Mouse (Mus musculus) testis, adult 10 weeks (tissue): ENCODE measurements around the gene Lgr4. TPM values are rescaled to one million over a fixed set of nuclear protein-coding genes. Genes with fewer than 3 reads are reported as not detected.

ENCODE experiments used
- polyA plus RNA-seq: library from polyadenylated mRNA; stranded (reverse); fragments of 350-450 nt; fragmentation: Illumina TruSeq; extraction: RNeasy Lipid Tissue Mini Kit (QIAGEN cat#74804); gene quantifications from one replicate; pipeline ENCODE4 v1.2.3, GENCODE M21; 2014; ENCODE audit warnings: low read depth, low replicate concordance

Gene Lgr4
- polyA plus RNA-seq = 8.5 TPM

DNA sequence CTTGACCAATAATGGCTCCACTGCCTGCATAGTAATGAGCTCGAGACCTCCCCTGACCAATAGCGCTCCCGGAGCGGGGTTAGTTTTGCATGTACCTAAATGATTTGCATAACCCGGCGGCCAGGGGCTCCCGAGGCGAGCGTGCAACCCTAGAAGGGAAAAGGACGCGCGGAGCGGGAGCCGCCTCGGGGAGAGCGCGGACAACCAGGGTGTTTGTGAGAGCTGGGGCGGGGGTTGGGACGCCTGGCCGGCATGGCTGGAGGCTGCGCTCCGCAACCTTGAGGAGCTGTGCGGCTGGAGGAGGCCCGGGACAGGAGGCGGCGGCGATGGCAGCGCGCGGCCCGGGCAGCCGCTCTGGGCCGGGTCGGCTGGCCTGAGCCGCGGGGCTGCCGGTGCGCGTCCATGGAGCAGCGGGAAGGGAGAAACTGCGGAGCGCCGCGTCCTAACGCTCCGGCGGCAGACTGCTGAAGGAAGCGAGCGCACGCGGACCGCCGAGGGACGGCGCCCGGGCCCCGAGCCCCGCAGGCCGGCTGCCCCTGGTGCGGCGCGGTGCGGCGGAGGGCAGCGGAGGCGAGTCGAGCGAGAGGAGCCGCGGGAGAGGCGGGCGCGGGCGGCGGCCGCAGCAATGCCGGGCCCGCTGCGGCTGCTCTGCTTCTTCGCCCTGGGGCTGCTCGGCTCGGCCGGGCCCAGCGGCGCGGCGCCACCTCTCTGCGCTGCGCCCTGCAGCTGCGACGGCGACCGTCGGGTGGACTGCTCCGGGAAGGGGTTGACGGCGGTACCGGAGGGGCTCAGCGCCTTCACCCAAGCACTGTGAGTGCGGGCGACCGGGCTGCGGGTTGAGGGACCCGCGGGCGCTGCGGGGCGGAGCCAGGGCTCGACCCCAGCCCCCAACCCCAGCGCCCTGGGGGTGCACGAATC lies at the start of gene Lgr4:
Lgr4 (plus strand) TSS at position 152 of the 918 bp plus-strand sequence.

DNA sequence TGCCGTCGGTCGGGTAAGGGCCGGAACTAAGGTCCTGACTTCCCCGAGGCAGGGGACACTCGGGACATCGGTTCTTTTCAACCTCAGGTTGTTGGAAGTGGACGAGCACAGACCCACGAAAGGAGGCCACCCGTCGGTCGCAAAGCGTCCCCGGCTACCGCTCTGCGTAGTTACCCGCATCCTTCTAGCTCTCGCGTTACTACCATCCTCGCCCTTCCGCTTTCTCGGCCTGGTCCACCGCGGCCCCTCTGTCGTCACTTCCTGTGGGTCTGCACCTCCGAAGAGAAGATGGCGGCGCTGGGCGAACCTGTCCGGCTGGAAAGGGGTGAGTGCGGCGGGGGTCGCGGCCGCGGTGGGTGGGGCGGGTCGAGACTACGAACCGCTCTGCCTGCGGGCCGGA lies 26.9 kb upstream of the Lgr4 start, which contains the start of gene Lin7c:
Lin7c (plus strand) TSS at position 257 of the 400 bp plus-strand sequence.

DNA sequence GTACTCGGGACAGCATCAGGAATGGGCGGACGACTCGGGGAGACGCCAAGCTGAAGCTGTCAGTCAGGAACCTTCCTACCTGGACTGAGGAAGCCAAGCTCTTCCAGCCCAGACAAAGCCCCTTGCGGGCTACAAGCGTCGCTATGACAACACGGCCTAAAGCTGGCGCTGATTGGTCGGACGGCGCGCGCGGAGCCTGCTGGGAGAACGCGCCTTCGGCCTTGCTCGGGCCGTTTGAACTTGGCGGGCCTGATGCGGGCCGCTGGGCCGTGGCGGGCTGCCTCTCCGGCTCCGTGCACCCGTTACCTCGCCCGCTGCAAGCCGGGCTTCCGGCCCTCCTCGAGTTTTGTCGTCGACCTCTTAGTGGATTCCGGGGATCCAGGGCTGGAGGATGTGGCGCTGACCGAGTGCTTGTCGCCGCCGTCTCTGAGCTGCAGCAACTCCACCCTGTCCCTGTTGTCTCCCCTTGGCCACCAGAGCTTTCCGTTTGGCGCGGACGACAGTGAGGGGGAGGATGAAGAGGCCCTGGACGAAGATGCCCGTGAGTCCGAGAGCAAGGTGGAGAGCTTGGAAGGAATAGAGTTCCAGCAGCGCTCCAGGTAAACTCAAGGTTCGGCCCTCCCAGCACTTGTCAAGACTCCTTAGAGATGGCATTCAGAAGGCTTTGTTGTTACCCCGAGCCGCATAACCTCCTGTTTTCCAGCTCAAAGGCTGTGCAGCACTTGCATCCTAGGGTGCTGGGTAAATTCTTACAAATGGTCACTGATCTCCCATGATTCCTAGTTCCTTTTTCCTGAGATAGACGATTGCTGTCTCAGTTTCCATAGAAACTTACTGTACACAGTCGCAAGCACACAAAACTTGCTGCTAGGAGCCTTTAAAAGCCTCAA lies 100.4 kb downstream of the Lgr4 start, which contains the start of gene Ccdc34:
Ccdc34 (plus strand) TSS at position 202 of the 890 bp plus-strand sequence.

Other genes with a start within 250 kb of the Lgr4 start
- 0.07 TPM for gene Bdnf, start 242.9 kb upstream of the Lgr4 start, polyA plus RNA-seq
- 50.6 TPM for gene Lin7c, start 26.8 kb upstream of the Lgr4 start, polyA plus RNA-seq
- gene Ccdc34, start 100.2 kb downstream of the Lgr4 start, polyA plus RNA-seq = 93.5 TPM